ENCODE assay signal across 25 mouse cellular contexts in the genomic region with DNA sequence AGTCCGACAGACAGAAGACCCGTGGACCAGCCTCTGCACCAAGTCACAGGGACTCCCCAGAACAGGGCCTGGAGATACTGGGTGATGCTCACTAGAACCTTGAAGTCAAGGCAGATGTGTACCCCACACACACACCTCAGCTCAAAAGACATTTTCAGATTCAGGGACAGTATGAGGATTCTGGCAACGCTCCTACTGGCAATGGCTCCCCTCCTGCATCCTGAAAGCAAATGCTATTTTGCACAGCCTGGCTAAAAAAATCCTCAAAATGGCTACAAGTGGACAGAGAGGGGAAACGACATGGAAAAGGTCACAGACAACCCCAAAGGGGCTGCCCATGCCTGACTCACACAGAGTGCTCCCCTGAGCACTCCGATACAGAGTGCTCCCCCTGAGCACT. TPM values are rescaled to one million over a fixed set of nuclear protein-coding genes. Genes with fewer than 3 reads are reported as not detected.
"Had no signal": no experiment of that assay in that cellular context is flagged by ENCODE, and none has a peak within 500 bp of the region (broad histone marks: within the 10 kb centered on the region; RNA-seq: fewer than 3 reads in every experiment).

No protein-coding gene starts in this region.

- DNase-seq: gastrocnemius, adult 2 months; gastrocnemius, postnatal 10 days; gastrocnemius, postnatal 25 days; heart, adult 18-20 months; heart, postnatal 10 days; heart, postnatal 4 days; kidney, adult 18-20 months; kidney, adult 8-10 months; kidney, postnatal 10 days; kidney, postnatal 25 days; kidney, postnatal 4 days; layer of hippocampus, adult 9-11 months; liver; liver, embryonic 13.5 days; liver, postnatal 0 days had no signal

- H3K4me3 ChIP-seq: gastrocnemius, adult 2 months; heart, embryonic 10.5 days; heart, embryonic 12.5 days; hindbrain, embryonic 10.5 days; hindbrain, embryonic 12.5 days; intestine, embryonic 15.5 days; limb, embryonic 10.5 days; limb, embryonic 12.5 days; liver, embryonic 13.5 days; liver, embryonic 15.5 days had no signal

- H3K27ac ChIP-seq: gastrocnemius, adult 2 months; heart, embryonic 10.5 days; hindbrain, embryonic 10.5 days; hindbrain, embryonic 12.5 days; hindbrain, embryonic 14.5 days; intestine, embryonic 15.5 days; limb, embryonic 10.5 days; limb, embryonic 12.5 days; liver, embryonic 13.5 days; liver, embryonic 15.5 days had no signal

RNA-seq across cellular contexts. Expression of a gene that starts 21.0 kb away (rescaled TPM):
- total RNA-seq: granulocyte monocyte progenitor cell, adult 5-6 weeks had no signal
